Mouse (Mus musculus): Measurements from ENCODE around the gene Arhgap10. TPM values are rescaled to one million over a fixed set of nuclear protein-coding genes. Genes with fewer than 3 reads are reported as not detected.

Arhgap10 gene
- total and polyA plus RNA-seq, 2 experiments from 2014 or later, result 3.3 to 4.5 TPM

DNA sequence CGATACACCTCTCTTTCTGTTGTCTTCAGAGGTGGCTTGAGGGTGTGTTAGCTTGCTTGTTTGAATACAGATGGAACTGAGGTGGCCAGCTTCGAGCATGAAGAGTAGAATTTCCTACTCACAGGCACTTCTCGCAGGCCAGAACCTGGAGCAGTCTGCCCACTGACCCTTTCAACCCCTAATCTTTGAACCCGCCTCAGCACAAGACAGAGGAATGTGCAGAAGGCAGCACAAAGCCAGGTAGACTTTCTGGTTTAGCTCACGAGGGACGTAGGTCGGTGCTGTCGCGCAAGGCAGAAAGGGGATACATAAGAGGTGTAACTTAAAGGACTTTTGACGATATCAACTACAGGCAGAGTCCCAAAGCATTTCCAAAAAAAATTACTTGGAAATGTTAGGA lies 908 bp downstream of the Arhgap10 start:
- WGBS, result 7% methylated on average over 10 of the region's 10 CpGs
- no peak for ATAC-seq
- Histone ChIP-seq H3K4me1 (ENCODE audit: insufficient read depth) (peaks cover 7% of the 10 kb centered on the region; the same call in 1 of the 2 replicates), H3K4me2 (ENCODE audit: low read depth) (peak overlapping the region; percentile 98), H3K27ac (ENCODE audit: low read depth, low read length) (no peak overlapping the region), H3K36me3 (ENCODE audit: insufficient read depth) (no peaks in the 10 kb centered on the region), H3K4me3 (ENCODE audit: low read depth, low read length) (peak overlapping the region; percentile 55), H3K9me3 (ENCODE audit: low read length) (no peaks in the 10 kb centered on the region), H3K27me3 (ENCODE audit: insufficient read depth, low read length) (no peaks in the 10 kb centered on the region), H3K9ac (peak overlapping the region; percentile 56)
- DNase-seq, result no peak
- TF ChIP-seq CTCF (IDR thresholded peaks at IDR 0.05; ENCODE audit: low read depth), result no peak

DNA sequence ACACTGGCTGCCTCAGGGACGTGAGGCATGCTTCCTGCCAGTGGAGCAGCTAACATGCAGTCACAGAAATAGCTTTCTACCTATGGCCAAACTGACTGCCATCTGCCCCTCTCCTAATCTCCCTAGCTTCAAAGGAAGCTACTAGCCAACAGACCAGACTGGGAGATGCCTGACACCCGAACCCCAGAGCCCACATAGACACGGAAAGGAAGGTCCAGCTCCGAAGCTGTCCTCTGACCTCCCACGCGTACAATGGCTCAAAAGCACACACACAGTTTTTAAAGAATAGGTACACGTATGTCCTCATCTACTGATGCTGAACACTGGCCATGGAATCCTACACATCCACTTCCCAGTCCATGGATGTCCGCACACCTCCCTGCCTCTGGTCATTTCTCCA lies 2.0 kb downstream of the Arhgap10 start:
- no peak overlapping the region for H3K9ac ChIP-seq
- no peak overlapping the region for H3K4me2 ChIP-seq (ENCODE audit: low read depth)
- 86% methylated on average over 8 of the region's 8 CpGs for WGBS
- DNase-seq (no peak), ATAC-seq (no peak)
- H3K27me3 ChIP-seq (ENCODE audit: insufficient read depth, low read length), result no peaks in the 10 kb centered on the region
- H3K9me3 ChIP-seq (ENCODE audit: low read length), result no peaks in the 10 kb centered on the region
- TF ChIP-seq CTCF (IDR thresholded peaks at IDR 0.05; ENCODE audit: low read depth), result no peak
- no peak overlapping the region for H3K27ac ChIP-seq (ENCODE audit: low read depth, low read length)
- no peak overlapping the region for H3K4me3 ChIP-seq (ENCODE audit: low read depth, low read length)
- peaks cover 7% of the 10 kb centered on the region; the same call in 1 of the 2 replicates for H3K4me1 ChIP-seq (ENCODE audit: insufficient read depth)
- H3K36me3 ChIP-seq (ENCODE audit: insufficient read depth), result no peaks in the 10 kb centered on the region

DNA sequence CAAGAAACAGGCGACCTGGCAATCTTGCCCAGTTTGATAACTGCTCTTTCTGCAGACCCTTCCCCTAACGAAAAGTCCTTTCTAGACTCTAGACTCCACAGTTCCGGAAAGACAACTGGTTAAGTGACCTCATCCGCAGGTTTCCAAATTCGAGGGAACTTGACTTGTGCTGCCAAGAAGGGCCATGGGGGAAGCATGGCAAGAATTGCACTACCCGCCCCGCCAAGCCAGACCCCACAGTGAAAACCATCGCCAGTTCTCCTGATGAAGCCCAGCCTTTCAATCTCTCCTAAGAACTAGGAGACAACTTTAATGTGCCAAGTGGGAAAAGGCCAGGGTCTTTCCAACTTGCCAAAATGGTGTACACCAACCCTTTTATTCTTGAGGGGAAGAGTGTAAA lies 2.6 kb downstream of the Arhgap10 start:
- ATAC-seq, result no peak
- no peak for DNase-seq
- Histone ChIP-seq H3K27me3 (ENCODE audit: insufficient read depth, low read length) (no peaks in the 10 kb centered on the region), H3K36me3 (ENCODE audit: insufficient read depth) (no peaks in the 10 kb centered on the region), H3K27ac (ENCODE audit: low read depth, low read length) (no peak overlapping the region), H3K4me3 (ENCODE audit: low read depth, low read length) (no peak overlapping the region), H3K9me3 (ENCODE audit: low read length) (no peaks in the 10 kb centered on the region), H3K9ac (no peak overlapping the region), H3K4me2 (ENCODE audit: low read depth) (no peak overlapping the region), H3K4me1 (ENCODE audit: insufficient read depth) (peaks cover 7% of the 10 kb centered on the region; the same call in 1 of the 2 replicates)
- WGBS, result 87% methylated on average over 8 of the region's 8 CpGs
- no peak for TF ChIP-seq CTCF (IDR thresholded peaks at IDR 0.05; ENCODE audit: low read depth)

DNA sequence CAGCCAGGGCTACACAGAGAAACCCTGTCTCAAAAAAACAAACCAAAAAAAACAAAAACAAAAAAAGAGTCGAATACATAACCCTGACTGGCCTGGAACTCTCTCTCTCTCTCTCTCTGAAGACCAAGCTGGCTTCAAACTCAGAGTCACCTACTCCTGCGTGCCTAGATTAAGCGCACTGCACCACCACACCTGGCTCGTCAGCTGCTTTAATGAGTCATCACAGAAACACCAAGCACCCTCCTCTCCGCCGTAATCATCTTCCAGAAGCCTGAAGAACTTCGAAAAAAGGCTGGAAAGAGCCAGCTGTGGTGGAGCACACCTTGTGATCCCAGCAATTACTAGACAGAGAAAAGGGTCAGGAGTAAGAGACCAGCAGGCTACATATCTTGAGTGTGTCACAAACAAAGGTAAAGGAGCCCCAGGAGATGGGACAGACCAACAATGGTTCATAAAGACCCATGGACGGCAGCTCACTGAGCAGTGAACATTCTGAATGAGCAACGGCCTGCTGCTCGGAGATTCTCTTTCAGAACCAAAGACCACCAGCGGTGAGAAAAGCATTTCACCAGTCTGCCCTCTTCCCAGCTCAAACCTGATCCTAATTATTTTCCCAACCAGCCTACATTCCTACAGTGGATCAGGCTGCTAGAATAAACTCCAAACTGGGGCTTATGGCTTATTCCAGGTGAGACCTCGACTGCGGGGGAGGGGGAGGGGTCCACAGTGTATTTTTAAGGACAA lies 5.8 kb downstream of the Arhgap10 start:
- no peak overlapping the region for H3K9ac ChIP-seq
- no peaks in the 10 kb centered on the region for H3K9me3 ChIP-seq (ENCODE audit: low read length)
- H3K4me2 ChIP-seq (ENCODE audit: low read depth), result no peak overlapping the region
- no peak overlapping the region for H3K27ac ChIP-seq (ENCODE audit: low read depth, low read length)
- no peak for TF ChIP-seq CTCF (IDR thresholded peaks at IDR 0.05; ENCODE audit: low read depth)
- WGBS, result 30% methylated on average over 13 of the region's 13 CpGs
- H3K4me3 ChIP-seq (ENCODE audit: low read depth, low read length), result no peak overlapping the region
- H3K36me3 ChIP-seq (ENCODE audit: insufficient read depth), result no peaks in the 10 kb centered on the region
- no peak for ATAC-seq
- peaks cover 4% of the 10 kb centered on the region; the same call in 1 of the 2 replicates for H3K4me1 ChIP-seq (ENCODE audit: insufficient read depth)
- DNase-seq, result no peak
- no peaks in the 10 kb centered on the region for H3K27me3 ChIP-seq (ENCODE audit: insufficient read depth, low read length)

GRCm38 (mm10) chr8:77510426-77510825 lies 7.3 kb downstream of the Arhgap10 start:
- DNase-seq, result no peak
- Histone ChIP-seq H3K27me3 (ENCODE audit: insufficient read depth, low read length) (no peaks in the 10 kb centered on the region), H3K9ac (no peak overlapping the region), H3K4me3 (ENCODE audit: low read depth, low read length) (no peak overlapping the region), H3K4me1 (ENCODE audit: insufficient read depth) (no peaks in the 10 kb centered on the region), H3K9me3 (ENCODE audit: low read length) (no peaks in the 10 kb centered on the region), H3K27ac (ENCODE audit: low read depth, low read length) (no peak overlapping the region), H3K36me3 (ENCODE audit: insufficient read depth) (no peaks in the 10 kb centered on the region), H3K4me2 (ENCODE audit: low read depth) (no peak overlapping the region)
- 81% methylated on average over 3 of the region's 3 CpGs for WGBS
- TF ChIP-seq CTCF (IDR thresholded peaks at IDR 0.05; ENCODE audit: low read depth), result no peak
- ATAC-seq, result no peak

DNA sequence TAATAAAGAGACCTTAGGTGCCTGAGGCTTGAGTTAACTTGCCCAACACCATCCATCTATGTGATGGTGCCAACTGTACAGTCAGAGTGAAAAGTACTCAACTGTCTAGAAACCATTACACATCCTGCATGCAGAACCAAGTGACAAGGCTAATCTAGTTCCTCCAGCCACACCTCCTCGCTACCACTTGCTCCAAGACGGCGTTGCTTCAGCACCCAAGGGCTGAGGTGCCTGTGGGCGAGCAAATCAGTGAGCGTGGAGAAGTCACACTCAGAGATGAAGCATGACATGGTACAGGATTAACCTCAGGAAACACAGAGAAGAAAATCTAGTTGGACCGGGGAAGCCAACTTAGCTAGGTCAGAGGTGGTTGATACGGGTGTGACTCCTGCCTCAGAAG lies 8.7 kb downstream of the Arhgap10 start:
- Histone ChIP-seq H3K4me1 (ENCODE audit: insufficient read depth) (no peaks in the 10 kb centered on the region), H3K27ac (ENCODE audit: low read depth, low read length) (no peak overlapping the region), H3K27me3 (ENCODE audit: insufficient read depth, low read length) (no peaks in the 10 kb centered on the region), H3K9me3 (ENCODE audit: low read length) (no peaks in the 10 kb centered on the region), H3K9ac (no peak overlapping the region), H3K4me3 (ENCODE audit: low read depth, low read length) (no peak overlapping the region), H3K4me2 (ENCODE audit: low read depth) (no peak overlapping the region), H3K36me3 (ENCODE audit: insufficient read depth) (no peaks in the 10 kb centered on the region)
- whole genome bisulfite sequencing, result 94% methylated on average over 7 of the region's 7 CpGs
- no peak for DNase-seq
- ATAC-seq, result no peak
- no peak for TF ChIP-seq CTCF (IDR thresholded peaks at IDR 0.05; ENCODE audit: low read depth)

DNA sequence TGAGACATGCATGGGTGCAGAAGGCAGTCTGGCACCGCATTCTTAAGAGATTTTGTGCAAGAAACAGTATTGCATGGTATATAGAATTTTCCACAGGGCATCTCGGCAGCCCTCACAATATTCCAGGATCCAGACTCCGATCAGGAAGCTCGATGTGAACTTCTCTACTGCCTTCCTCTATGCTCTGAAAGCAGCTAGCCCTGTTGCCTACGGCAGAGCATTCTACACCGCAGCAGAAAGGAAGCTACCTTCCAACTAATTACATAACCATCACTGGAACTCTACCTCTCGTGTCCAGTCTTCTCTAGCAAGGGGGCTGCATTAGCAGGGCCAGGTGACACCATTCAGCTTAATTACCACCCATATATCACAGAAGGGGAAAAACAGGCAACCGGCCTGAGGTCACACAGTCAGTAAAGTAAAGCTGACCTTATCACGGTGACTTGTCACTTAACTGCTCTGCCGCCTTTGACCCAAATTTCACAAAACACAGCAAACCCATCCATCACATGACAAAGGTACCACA lies 10.2 kb downstream of the Arhgap10 start:
- no peak overlapping the region for H3K27ac ChIP-seq (ENCODE audit: low read depth, low read length)
- 85% methylated on average over 10 of the region's 10 CpGs for WGBS
- H3K27me3 ChIP-seq (ENCODE audit: insufficient read depth, low read length), result no peaks in the 10 kb centered on the region
- no peaks in the 10 kb centered on the region for H3K36me3 ChIP-seq (ENCODE audit: insufficient read depth)
- ATAC-seq (no peak), DNase-seq (no peak)
- H3K9ac ChIP-seq, result no peak overlapping the region
- no peak overlapping the region for H3K4me3 ChIP-seq (ENCODE audit: low read depth, low read length)
- H3K4me1 ChIP-seq (ENCODE audit: insufficient read depth), result no peaks in the 10 kb centered on the region
- H3K9me3 ChIP-seq (ENCODE audit: low read length), result no peaks in the 10 kb centered on the region
- H3K4me2 ChIP-seq (ENCODE audit: low read depth), result no peak overlapping the region
- no peak for TF ChIP-seq CTCF (IDR thresholded peaks at IDR 0.05; ENCODE audit: low read depth)

Data from forebrain, postnatal 0 days (tissue).